Mouse (Mus musculus) lung, adult 18-20 months (tissue): ENCODE measurements around the gene Fam45a.
A peak's percentile ranks its signal among the peaks of the same experiment; 100 is the strongest.

Experiments used
- DNase-seq, 2 experiments: peaks; one replicate each; pipeline ENCODE4 v3.0.0; 2022; ENCODE audit warnings: mixed read lengths in 2 of 2

Gene Fam45a

DNA sequence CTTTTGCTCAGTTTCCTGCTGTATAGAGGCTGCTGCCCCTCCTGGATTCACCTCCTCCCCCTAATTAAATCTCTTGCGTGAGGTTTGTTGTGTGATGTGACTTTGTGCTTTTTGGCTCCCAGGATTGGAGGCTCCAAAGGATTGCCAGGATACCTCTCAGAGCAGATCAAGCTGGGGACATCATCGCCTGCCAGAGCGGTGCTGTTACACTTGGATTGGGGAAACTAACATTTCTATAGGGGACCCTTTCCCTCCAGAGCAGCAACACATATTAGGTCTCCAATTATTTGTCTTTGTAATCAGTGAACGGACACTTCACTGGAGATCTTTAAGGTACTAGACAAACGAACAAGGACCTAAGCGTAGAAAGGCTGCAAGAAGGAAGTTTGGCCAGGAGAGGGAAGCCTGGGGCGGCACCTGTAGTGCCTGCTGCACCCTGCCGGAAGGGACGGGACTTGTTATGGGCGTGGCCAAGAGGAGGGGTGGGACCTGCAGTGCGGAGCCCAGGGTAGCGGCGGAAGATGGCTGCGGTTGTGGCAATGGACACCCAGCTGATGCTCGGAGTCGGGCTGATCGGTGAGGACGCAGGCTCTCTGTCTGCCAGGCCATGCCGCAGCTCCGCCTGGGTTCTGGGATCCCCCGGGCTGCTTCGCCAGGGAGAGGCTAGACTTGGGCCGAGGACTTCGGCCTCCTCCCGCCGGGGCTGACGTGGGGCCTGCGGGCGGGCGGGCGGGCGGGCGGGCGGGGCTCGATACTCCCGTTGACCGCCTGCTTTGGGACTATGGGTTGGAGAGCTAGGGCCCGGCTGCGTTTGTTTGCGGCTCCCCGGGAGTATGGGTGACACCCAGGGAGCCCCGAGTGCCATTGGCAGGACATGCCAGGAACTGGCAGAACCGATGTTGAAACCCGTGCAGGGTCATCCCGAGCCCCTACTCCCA lies at the start of gene Fam45a:
TSS of gene Fam45a (plus strand) at position 488 of the 938 bp plus-strand sequence.
- DNase-seq: peak; percentile 95 to 96

- DNase-seq: no peak
Observed at GRCm38 (mm10) chr19:60773366-60773765, 38.0 kb upstream of the Fam45a start.

DNA sequence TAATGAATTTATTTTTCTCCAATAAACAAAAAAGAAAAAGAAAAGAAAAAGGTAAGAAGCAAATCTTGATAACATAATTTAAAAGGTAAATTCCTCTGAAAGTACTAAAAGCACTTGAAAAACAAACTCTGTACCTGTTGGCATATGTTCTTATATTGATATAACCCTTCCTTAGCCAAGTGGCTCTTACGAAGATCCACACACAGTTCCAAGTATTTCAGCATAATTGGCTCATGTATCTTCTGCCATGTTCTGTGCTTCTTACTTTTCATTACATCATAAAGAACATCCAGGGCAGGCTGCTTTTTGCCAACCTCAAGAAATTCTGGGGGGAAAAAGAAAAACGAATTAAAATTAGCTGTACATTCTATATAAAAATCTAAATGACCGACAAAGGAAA lies 29.4 kb upstream of the Fam45a start:
- DNase-seq: no peak

GRCm38 (mm10) chr19:60784712-60785111 lies 26.7 kb upstream of the Fam45a start:
- DNase-seq: no peak

- no peak for DNase-seq
Observed at GRCm38 (mm10) chr19:60787465-60788150, 23.8 kb upstream of the Fam45a start.

DNA sequence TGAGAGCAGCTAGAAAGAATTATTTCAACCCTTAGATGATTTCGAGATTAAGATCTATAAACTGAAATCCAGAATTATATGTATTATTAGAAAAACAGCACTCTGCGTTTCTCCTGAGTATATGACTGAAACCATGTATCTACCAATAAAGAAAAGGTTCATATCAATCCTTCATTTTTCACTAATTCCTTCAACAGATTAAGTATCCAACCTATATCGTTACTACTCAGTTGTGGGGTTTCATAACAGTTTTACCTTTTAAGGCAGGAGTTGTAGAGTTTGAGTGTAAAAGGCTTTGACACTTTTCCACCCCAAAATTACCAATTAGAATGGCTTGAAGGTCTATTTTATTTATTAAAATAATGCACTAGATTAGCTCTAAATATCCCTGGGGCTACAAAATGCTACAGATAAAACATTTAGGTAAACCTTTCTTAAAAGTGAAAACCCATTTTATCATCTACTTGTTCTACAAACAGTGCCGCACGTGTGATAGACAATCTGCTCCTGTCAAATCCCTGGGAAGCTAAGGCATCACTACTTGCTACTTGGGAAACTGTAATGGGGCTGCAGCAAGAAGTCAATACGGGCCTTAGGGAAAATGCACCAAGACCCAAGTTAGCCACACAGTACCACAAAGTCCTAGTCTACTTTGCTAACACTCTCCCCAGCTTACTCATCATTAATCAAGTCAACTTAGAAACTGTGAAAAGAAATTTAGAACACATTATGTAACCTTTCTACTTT lies 23.0 kb upstream of the Fam45a start:
- no peak for DNase-seq

DNA sequence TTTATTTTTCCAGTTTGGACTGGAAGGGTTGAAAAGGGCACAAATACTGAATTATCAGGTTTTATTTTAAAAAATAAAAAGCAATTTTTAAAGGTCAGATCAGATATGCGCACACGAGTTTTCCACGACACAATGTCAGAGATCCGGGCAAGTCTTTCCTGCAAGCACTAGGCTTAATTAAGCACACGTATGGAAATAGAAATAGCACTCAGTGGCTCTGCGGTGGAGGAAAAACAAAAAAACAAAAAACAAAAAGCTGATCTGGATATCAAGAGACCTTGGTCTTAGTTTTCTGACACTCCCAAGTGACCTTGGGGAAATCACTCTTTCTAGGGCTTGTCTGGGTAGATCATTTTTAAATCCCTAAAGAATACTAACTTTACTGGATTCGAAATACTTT lies 21.9 kb upstream of the Fam45a start:
- DNase-seq: no peak

DNA sequence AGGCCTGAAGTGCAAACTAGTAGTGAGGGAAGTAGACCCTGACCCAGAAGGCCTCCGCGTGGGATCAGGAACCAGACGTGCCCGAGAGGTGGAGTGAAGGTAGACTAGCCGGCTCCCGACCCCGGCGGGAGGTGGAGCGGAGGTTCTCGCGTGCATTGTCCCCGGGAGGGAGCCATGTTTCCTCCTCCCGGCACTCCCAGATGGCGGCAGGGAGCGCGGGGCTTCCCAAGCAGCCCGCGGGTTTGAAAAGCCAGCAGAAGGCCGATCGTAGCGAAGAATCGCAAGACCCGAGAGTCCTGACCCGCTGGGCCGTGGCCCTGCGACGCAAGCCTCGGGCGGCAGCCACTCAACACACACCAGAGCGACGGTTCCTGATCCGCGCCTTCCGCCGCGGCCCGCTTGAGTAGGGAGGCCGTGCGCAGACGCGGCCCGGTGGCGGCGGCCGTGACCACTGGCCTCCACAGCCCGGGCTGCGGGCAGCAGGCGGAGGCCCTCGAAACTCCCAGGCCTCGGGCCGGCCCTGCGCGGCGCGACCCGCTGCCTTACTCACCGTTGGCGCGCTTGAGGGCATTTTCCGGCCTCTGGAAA lies 21.4 kb upstream of the Fam45a start:
- DNase-seq: peak; percentile 61 to 69

GRCm38 (mm10) chr19:60790551-60791161 lies 20.7 kb upstream of the Fam45a start, which contains the start of gene Eif3a:
Eif3a (minus strand) TSS chr19:60790658.
- peak; percentile 93 to 95 for DNase-seq

GRCm38 (mm10) chr19:60791164-60791563 lies 20.2 kb upstream of the Fam45a start:
- DNase-seq: no peak

DNA sequence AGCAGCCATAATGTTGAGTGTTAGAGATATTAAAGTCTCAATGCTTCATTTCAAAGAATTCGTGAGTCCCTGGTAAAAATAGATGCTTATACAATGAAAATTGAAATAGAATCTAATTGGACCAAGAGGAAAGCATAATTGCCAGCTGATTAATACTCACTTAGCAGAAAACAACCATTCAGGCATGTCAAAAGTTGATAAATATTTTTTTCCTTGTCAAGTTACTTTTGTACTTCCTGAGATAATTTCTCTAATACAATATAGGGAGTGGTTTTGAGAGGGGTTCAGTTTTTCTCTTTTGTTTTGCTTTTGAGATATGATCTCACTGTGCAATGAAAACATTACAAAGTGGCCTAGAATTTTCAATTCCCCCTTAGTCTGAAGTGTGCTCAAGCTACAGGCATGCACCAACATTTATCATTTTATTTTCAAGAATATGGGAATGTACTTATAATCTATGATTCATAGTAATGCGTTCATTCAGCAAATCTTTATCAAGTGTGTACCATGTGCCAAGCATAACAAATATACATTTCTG lies 18.1 kb upstream of the Fam45a start:
- no peak for DNase-seq

DNA sequence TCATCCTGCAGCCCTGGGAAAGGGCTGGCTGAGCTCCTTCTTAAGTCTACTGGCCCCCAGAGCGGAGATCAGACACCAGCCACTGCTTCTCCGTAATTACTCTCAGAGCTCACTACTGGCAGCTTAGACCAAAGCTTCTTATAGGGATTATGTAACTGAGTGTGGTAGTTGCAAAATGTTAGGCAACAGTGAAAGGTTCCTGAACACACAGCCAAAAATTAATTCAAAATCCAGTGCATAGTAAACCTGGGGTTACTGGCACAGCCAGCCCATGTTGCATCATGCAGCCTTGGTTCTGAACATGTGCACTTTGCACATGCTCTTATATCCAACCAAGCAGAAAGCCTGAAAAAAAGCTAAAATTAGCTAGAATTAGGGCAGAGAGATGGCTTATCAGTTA lies 16.1 kb upstream of the Fam45a start:
- DNase-seq: peak; percentile 55 to 70

GRCm38 (mm10) chr19:60797415-60797814 lies 14.0 kb upstream of the Fam45a start:
- no peak for DNase-seq

- no peak for DNase-seq
Observed at GRCm38 (mm10) chr19:60799867-60800569, 11.4 kb upstream of the Fam45a start.

- DNase-seq: no peak
Observed at GRCm38 (mm10) chr19:60804903-60805302, 6.5 kb upstream of the Fam45a start.

- DNase-seq: no peak
Observed at GRCm38 (mm10) chr19:60809927-60810326, 1.5 kb upstream of the Fam45a start.

GRCm38 (mm10) chr19:60812036-60812389 lies 628 bp downstream of the Fam45a start:
- no peak for DNase-seq

DNA sequence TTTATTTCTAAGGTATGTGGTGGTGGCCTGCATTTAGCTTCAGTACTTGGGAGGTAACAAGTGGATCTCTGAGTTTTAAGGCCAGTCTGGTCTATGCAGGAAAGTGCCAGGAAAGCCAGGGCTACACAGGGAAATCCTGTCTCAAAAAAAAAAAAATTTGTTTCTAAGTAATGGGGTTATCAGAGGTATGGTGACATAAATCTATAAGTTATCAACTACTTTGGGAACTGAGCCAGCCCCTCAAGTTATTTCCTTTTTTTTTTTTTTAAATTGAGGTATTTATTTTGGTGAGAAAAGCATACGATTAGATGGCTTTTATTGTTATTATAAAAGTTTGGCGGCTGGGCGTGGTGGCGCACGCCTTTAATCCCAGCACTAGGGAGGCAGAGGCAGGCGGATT lies 1.7 kb downstream of the Fam45a start:
- DNase-seq: no peak

DNA sequence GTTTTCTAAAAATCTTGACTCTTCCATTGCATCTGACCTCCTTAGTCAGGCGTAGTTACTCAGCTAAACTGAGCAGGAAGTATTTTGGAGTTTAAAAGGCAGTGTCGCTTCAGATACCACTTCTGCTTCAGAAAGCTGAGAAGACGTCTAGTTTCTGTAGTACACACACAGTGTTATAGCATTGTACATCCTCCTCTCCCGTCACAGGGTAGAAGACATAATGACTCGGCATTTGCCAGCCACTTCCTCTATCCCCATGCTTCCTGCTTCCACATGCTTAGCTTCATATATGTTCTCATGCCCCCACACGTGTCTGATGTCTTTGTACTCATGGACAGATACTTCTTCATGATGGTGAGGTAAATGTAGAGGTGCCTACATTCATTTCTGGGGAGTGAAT lies 7.3 kb downstream of the Fam45a start:
- DNase-seq: no peak

DNA sequence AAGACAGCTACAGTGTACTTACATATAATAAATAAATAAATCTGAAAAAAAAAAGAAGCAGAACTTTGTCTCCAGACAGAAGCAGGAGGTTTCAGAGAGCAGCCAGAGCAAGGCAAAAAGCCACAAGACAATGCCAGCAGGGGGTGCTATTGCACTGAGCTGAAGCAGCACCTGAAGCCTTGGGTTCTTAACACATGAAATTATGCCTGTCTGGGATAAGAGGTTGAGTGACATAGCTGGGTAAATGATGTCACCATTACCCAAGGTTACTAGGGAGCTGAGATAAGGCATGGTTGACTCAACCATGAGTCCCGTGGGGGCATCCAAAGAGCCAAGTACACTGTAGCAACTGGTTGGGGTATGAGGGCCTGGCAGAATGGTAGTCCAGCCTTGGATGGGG lies 26.4 kb downstream of the Fam45a start:
- DNase-seq: peak; percentile 61 to 72

DNA sequence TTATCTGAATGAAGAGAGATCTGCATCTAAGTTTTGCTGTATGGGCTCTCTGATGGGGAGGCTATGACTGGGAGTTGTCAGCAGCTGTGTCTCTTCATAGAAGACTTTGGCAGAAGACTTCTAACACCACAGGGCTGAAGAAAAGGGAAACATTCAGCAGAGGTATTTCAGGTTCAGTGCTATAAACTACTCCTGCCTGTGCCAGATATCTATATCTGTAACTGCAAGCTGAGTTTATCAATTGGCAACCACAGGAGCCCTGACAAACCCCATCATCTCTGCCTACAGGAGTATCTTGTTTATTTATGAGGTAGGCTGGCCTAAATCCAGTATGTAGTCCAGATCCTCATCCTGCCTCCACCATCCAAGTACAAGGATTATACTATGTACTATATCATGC lies 31.9 kb downstream of the Fam45a start:
- DNase-seq: no peak

- no peak for DNase-seq
Observed at GRCm38 (mm10) chr19:60845731-60846130, 34.3 kb downstream of the Fam45a start.
